9 mouse cellular contexts compared by ENCODE assay signal in the genomic region with DNA sequence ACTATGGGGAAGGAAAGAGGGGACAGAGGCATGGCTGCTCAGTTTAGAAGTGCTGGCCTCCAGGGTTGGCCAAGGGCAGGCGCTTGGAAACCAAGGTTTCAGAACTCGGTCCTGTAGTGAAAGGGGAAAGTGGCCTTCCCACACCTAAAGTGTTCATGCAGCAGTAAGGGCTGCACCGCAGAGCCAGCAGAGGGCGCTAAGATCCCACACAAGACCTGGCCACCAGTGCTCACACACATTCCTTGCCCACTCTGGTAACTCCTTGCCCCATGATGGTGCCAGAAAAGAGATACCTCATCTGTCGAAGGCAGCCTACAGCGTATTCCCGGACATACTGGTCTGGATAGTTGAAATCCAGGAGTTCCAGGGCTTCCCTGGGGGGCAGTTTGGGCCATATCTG. TPM values are rescaled to one million over a fixed set of nuclear protein-coding genes. Genes with fewer than 3 reads are reported as not detected.
DNase-seq lines count a peak whose midpoint lies in the region; ATAC-seq lines count a peak whose summit lies in the region.
"Had no signal": no experiment of that assay in that cellular context is flagged by ENCODE, and none has a peak within 500 bp of the region (broad histone marks: within the 10 kb centered on the region; RNA-seq: fewer than 3 reads in every experiment).

No protein-coding gene starts in this region.

- no peak overlapping the region for H3K4me3 ChIP-seq in hindbrain, embryonic 13.5 days
- H3K4me3 ChIP-seq: megakaryocyte, embryonic 14.5 days had no signal

- H3K36me3 ChIP-seq in hindbrain, embryonic 13.5 days = peaks cover 30% of the 10 kb centered on the region

- no peaks in the 10 kb centered on the region for H3K27me3 ChIP-seq in hindbrain, embryonic 13.5 days
- H3K27me3 ChIP-seq: megakaryocyte, embryonic 14.5 days had no signal

- no peaks in the 10 kb centered on the region for H3K9me3 ChIP-seq in hindbrain, embryonic 13.5 days
- H3K9me3 ChIP-seq: megakaryocyte, embryonic 14.5 days had no signal

- H3K4me1 ChIP-seq in hindbrain, embryonic 13.5 days (replicated peaks) = no peaks in the 10 kb centered on the region

- H3K27ac ChIP-seq in hindbrain, embryonic 13.5 days = no peak overlapping the region

- H3K4me2 ChIP-seq in hindbrain, embryonic 13.5 days = no peak overlapping the region

- H3K9ac ChIP-seq in hindbrain, embryonic 13.5 days = no peak overlapping the region

- peak; percentile 86 for DNase-seq in NIH3T3 (ENCODE audit: low read depth)
- DNase-seq in cerebellum, adult 9-11 months = peak; percentile 71
- peak; percentile 33 to 76 for DNase-seq in frontal cortex, postnatal 10 days (ENCODE audit: low spot score in 2 of 2)
- peak; percentile 75 to 76 for DNase-seq in layer of hippocampus, postnatal 14 days (ENCODE audit: low spot score in 2 of 2)
- DNase-seq in lung, postnatal 36 days = peak; percentile 85
- DNase-seq in right cerebral cortex, postnatal 10 days (ENCODE audit: low spot score in 2 of 2) = peak; percentile 79 to 85
- DNase-seq in urinary bladder, postnatal 10 days (ENCODE audit: low spot score) = peak; percentile 21

- peak; percentile 84 for ATAC-seq in hindbrain, embryonic 13.5 days (ENCODE audit: low FRiP score)

- 48% methylated on average over 7 of the region's 7 CpGs for WGBS in hindbrain, embryonic 13.5 days

RNA-seq across cellular contexts. Expression of gene Gm1123, which starts 27.0 kb away (rescaled TPM):
- polyA plus RNA-seq in hindbrain, embryonic 13.5 days (2015; fragmentation: Nextera tagmentation; extraction: Ambion mirVana) = 0.10 and 0.21 TPM in 2 replicates
- under 1 TPM in 1 of 2 experiments, not detected in 1; 0.21 TPM for total RNA-seq in layer of hippocampus, postnatal 14 days (2021)

Comparison
In these comparisons a context has a peak if more than half of its experiments do, and no peak if none do; other contexts are left out.
1. DNase-seq: peak in every context shown above with its lines; median percentile 86 in NIH3T3; 85 in lung, postnatal 36 days; 82 in right cerebral cortex, postnatal 10 days; 76 in layer of hippocampus, postnatal 14 days; 71 in cerebellum, adult 9-11 months; 54 in frontal cortex, postnatal 10 days; 21 in urinary bladder, postnatal 10 days.